Mouse (Mus musculus) urinary bladder, postnatal 10 days (tissue): ENCODE data around the gene Olfr1113.
"Not testable (repeated sequence)": the region's sequence is repeated elsewhere in the genome, so short reads cannot be mapped to it uniquely, and the experiment has no call there.

Experiments
- DNase-seq: peaks from one replicate; pipeline ENCODE4 v3.0.0; 2022; ENCODE audit warnings: low spot score

Gene Olfr1113

GRCm38 (mm10) chr2:87208670-87209069, at the start of gene Olfr1113:
Olfr1113 (plus strand) TSS chr2:87208970.
- DNase-seq, result no peak

- not testable (repeated sequence) for DNase-seq
Measured at GRCm38 (mm10) chr2:87167731-87168130, 41.0 kb upstream of the Olfr1113 start.

GRCm38 (mm10) chr2:87187498-87187897, 21.3 kb upstream of the Olfr1113 start, which contains the start of gene Olfr1112:
Olfr1112 (plus strand) TSS chr2:87187798.
- no peak for DNase-seq

GRCm38 (mm10) chr2:87247713-87248112, 38.9 kb downstream of the Olfr1113 start, which contains the start of gene Olfr1115:
Olfr1115 (plus strand) TSS chr2:87248013.
- no peak for DNase-seq
